Mouse (Mus musculus): ENCODE data around the gene Eid2. TPM values are rescaled to one million over a fixed set of nuclear protein-coding genes. Genes with fewer than 3 reads are reported as not detected.

Eid2 gene
- polyA plus RNA-seq, 1 experiment from 2014 or later, result 13.5 TPM

Other genes with a start within 250 kb of the Eid2 start
- gene Psmc4, start 217.8 kb upstream of the Eid2 start, polyA plus RNA-seq (2015; fragmentation: Nextera tagmentation; extraction: Ambion mirVana), result 292 and 295 TPM in 2 replicates
- 0.14 TPM in 1 of 2 replicates, not detected in the other for gene Fcgbp, start 196.6 kb upstream of the Eid2 start, polyA plus RNA-seq (2015; fragmentation: Nextera tagmentation; extraction: Ambion mirVana)
- gene 9530053A07Rik, start 138.4 kb upstream of the Eid2 start, polyA plus RNA-seq (2015; fragmentation: Nextera tagmentation; extraction: Ambion mirVana), result 0.06 and 0.07 TPM in 2 replicates
- gene Fbl, start 98.2 kb upstream of the Eid2 start, polyA plus RNA-seq (2015; fragmentation: Nextera tagmentation; extraction: Ambion mirVana), result 81.3 and 97.9 TPM in 2 replicates
- 15.6 and 16.0 TPM in 2 replicates for gene Dyrk1b, start 88.4 kb upstream of the Eid2 start, polyA plus RNA-seq (2015; fragmentation: Nextera tagmentation; extraction: Ambion mirVana)
- gene Eid2b, start 9.9 kb downstream of the Eid2 start, polyA plus RNA-seq (2015; fragmentation: Nextera tagmentation; extraction: Ambion mirVana), result 37.2 and 38.2 TPM in 2 replicates
- gene Selenov, start 23.3 kb downstream of the Eid2 start, polyA plus RNA-seq (2015; fragmentation: Nextera tagmentation; extraction: Ambion mirVana), result 0.50 and 0.69 TPM in 2 replicates
- gene Dll3, start 34.4 kb downstream of the Eid2 start, polyA plus RNA-seq (2015; fragmentation: Nextera tagmentation; extraction: Ambion mirVana), result 31.1 and 31.6 TPM in 2 replicates
- gene Timm50, start 44.2 kb downstream of the Eid2 start, polyA plus RNA-seq (2015; fragmentation: Nextera tagmentation; extraction: Ambion mirVana), result 125 and 131 TPM in 2 replicates
- gene Supt5, start 70.9 kb downstream of the Eid2 start, polyA plus RNA-seq (2015; fragmentation: Nextera tagmentation; extraction: Ambion mirVana), result 92.1 and 94.1 TPM in 2 replicates
- 533 and 537 TPM in 2 replicates for gene Rps16, start 82.8 kb downstream of the Eid2 start, polyA plus RNA-seq (2015; fragmentation: Nextera tagmentation; extraction: Ambion mirVana)
- gene Plekhg2, start 104.7 kb downstream of the Eid2 start, polyA plus RNA-seq (2015; fragmentation: Nextera tagmentation; extraction: Ambion mirVana), result 33.8 and 35.8 TPM in 2 replicates
- 4.9 and 6.5 TPM in 2 replicates for gene Zfp36, start 112.4 kb downstream of the Eid2 start, polyA plus RNA-seq (2015; fragmentation: Nextera tagmentation; extraction: Ambion mirVana)
- 35.7 and 45.4 TPM in 2 replicates for gene Med29, start 124.8 kb downstream of the Eid2 start, polyA plus RNA-seq (2015; fragmentation: Nextera tagmentation; extraction: Ambion mirVana)
- gene Paf1, start 125.1 kb downstream of the Eid2 start, polyA plus RNA-seq (2015; fragmentation: Nextera tagmentation; extraction: Ambion mirVana), result 99.8 and 103 TPM in 2 replicates
- 5.3 and 6.0 TPM in 2 replicates for gene Gmfg, start 169.6 kb downstream of the Eid2 start, polyA plus RNA-seq (2015; fragmentation: Nextera tagmentation; extraction: Ambion mirVana)
- gene Lrfn1, start 184.1 kb downstream of the Eid2 start, polyA plus RNA-seq (2015; fragmentation: Nextera tagmentation; extraction: Ambion mirVana), result 14.1 and 15.2 TPM in 2 replicates
- gene Ifnl2, start 242.6 kb downstream of the Eid2 start, polyA plus RNA-seq (2015; fragmentation: Nextera tagmentation; extraction: Ambion mirVana), result not detected in 2 replicates

Data from neural tube, embryonic 13.5 days (tissue).